Mouse (Mus musculus) C2C12 (cell line): ENCODE data around the gene Il2rb. TPM values are rescaled to one million over a fixed set of nuclear protein-coding genes. Genes with fewer than 3 reads are reported as not detected.
A peak's percentile ranks its signal among the peaks of the same experiment; 100 is the strongest.

Experiments
- H3K27me3 ChIP-seq: one replicate; pipeline ENCODE4 v1.6.1; 2011; ENCODE audit not compliant: control insufficient read depth, insufficient read depth, insufficient read length
- H3K36me3 ChIP-seq: one replicate; pipeline ENCODE4 v1.6.1; 2011; ENCODE audit not compliant: control insufficient read depth, insufficient read depth
- H3K4me3 ChIP-seq: one replicate; pipeline ENCODE4 v1.5.1; 2011; ENCODE audit warnings: mild to moderate bottlenecking, control low read depth; ENCODE audit not compliant: poor library complexity, insufficient read depth, severe bottlenecking
- H3K79me2 ChIP-seq: one replicate; pipeline ENCODE4 v1.6.1; 2011; ENCODE audit not compliant: control insufficient read depth, insufficient read depth
- H3K79me3 ChIP-seq: one replicate; pipeline ENCODE4 v1.6.1; 2011; ENCODE audit warnings: low read depth, control low read depth
- H3ac ChIP-seq: one replicate; pipeline ENCODE3; 2011; ENCODE audit warnings: low read depth; ENCODE audit not compliant: control insufficient read depth, insufficient read length
- CEBPB ChIP-seq: IDR thresholded peaks from one replicate; pipeline ENCODE4 v1.6.1; 2011; ENCODE audit warnings: low read depth, mild to moderate bottlenecking, control low read depth, moderate library complexity
- CTCF ChIP-seq: IDR thresholded peaks from one replicate; pipeline ENCODE4 v1.5.1; 2011; ENCODE audit not compliant: control insufficient read depth, insufficient read depth, insufficient read length
- FOSL1 ChIP-seq: IDR thresholded peaks from one replicate; pipeline ENCODE4 v1.8.0; 2011; ENCODE audit warnings: mild to moderate bottlenecking, low read length; ENCODE audit not compliant: poor library complexity, insufficient read depth, severe bottlenecking
- MAX ChIP-seq: IDR thresholded peaks from one replicate; pipeline ENCODE4 v1.6.1; 2011; ENCODE audit warnings: mild to moderate bottlenecking, control low read depth
- MYOD1 ChIP-seq: IDR thresholded peaks from one replicate; pipeline ENCODE4 v1.6.1; 2011; ENCODE audit warnings: low read depth; ENCODE audit not compliant: control insufficient read depth, insufficient read length
- MYOG ChIP-seq: IDR thresholded peaks from one replicate; pipeline ENCODE4 v1.6.1; 2011; ENCODE audit not compliant: control insufficient read depth, insufficient read length; ENCODE audit errors: extremely low read depth
- USF1 ChIP-seq: IDR thresholded peaks from one replicate; pipeline ENCODE4 v1.6.1; 2011; ENCODE audit warnings: low read depth, mild to moderate bottlenecking, control low read depth, moderate library complexity
- polyA plus RNA-seq: library from polyadenylated mRNA; unstranded; fragments of >200 nt; fragmentation: generic; extraction: Trizol; gene quantifications from one replicate; pipeline ENCODE4 v1.2.1, GENCODE M21; 2012; ENCODE audit warnings: missing spikeins

The Il2rb gene
- polyA plus RNA-seq, 1 experiment, result 0.01 TPM

GRCm38 (mm10) chr15:78434896-78435520 lies 60.1 kb downstream of the Il2rb start:
- H3ac ChIP-seq, result no peak overlapping the region
- H3K79me2 ChIP-seq, result peaks cover 12% of the 10 kb centered on the region
- no peaks in the 10 kb centered on the region for H3K27me3 ChIP-seq
- peak; percentile 20 for TF ChIP-seq CTCF
- no peak for TF ChIP-seq MAX
- TF ChIP-seq MYOD1, result no peak
- H3K36me3 ChIP-seq, result peaks cover 61% of the 10 kb centered on the region
- H3K79me3 ChIP-seq, result peaks cover 3% of the 10 kb centered on the region
- H3K4me3 ChIP-seq, result no peak overlapping the region

GRCm38 (mm10) chr15:78431541-78432121 lies 63.4 kb downstream of the Il2rb start:
- peaks cover 5% of the 10 kb centered on the region for H3K27me3 ChIP-seq
- no peak overlapping the region for H3K4me3 ChIP-seq
- H3K79me3 ChIP-seq, result peaks cover 11% of the 10 kb centered on the region
- H3ac ChIP-seq, result no peak overlapping the region
- H3K79me2 ChIP-seq, result peaks cover 26% of the 10 kb centered on the region
- peaks cover 61% of the 10 kb centered on the region for H3K36me3 ChIP-seq
- TF ChIP-seq MYOD1 (no peak), FOSL1 (no peak), USF1 (no peak), CEBPB (no peak), MAX (no peak), CTCF (no peak), MYOG (no peak)

- no peak overlapping the region for H3K4me3 ChIP-seq
- peaks cover 8% of the 10 kb centered on the region for H3K27me3 ChIP-seq
- H3ac ChIP-seq, result no peak overlapping the region
- TF ChIP-seq CEBPB, result no peak
- no peak for TF ChIP-seq CTCF
- no peak for TF ChIP-seq USF1
- no peak for TF ChIP-seq MAX
- TF ChIP-seq FOSL1, result no peak
- no peak for TF ChIP-seq MYOG
- TF ChIP-seq MYOD1, result no peak
- peaks cover 54% of the 10 kb centered on the region for H3K36me3 ChIP-seq
- H3K79me3 ChIP-seq, result peaks cover 11% of the 10 kb centered on the region
- H3K79me2 ChIP-seq, result peaks cover 26% of the 10 kb centered on the region
Measured at GRCm38 (mm10) chr15:78430874-78431273, 64.2 kb downstream of the Il2rb start.

- Histone ChIP-seq H3ac (peak overlapping the region; percentile 8), H3K4me3 (peak overlapping the region; percentile 85), H3K27me3 (peaks cover 9% of the 10 kb centered on the region), H3K79me3 (peaks cover 11% of the 10 kb centered on the region), H3K36me3 (peaks cover 47% of the 10 kb centered on the region), H3K79me2 (peaks cover 26% of the 10 kb centered on the region)
- TF ChIP-seq FOSL1, result no peak
Measured at GRCm38 (mm10) chr15:78429871-78430622, 65.0 kb downstream of the Il2rb start.

Other genes with a start within 250 kb of the Il2rb start
- 0.08 TPM for gene Csf2rb2, start 189.6 kb downstream of the Il2rb start, polyA plus RNA-seq
- 0.23 TPM for gene Csf2rb, start 169.5 kb downstream of the Il2rb start, polyA plus RNA-seq
- gene Tex33, start 99.4 kb downstream of the Il2rb start, polyA plus RNA-seq, result not detected
- 21.4 TPM for gene Tst, start 89.4 kb downstream of the Il2rb start, polyA plus RNA-seq
- gene Mpst, start 88.9 kb downstream of the Il2rb start, polyA plus RNA-seq, result 44.7 TPM
- gene Kctd17, start 66.7 kb downstream of the Il2rb start, polyA plus RNA-seq, result 228 TPM
- gene Tmprss6, start 26.6 kb downstream of the Il2rb start, polyA plus RNA-seq, result 0.06 TPM
- 17.5 TPM for gene C1qtnf6, start 36.1 kb upstream of the Il2rb start, polyA plus RNA-seq
- not detected for gene Sstr3, start 49.4 kb upstream of the Il2rb start, polyA plus RNA-seq
- not detected for gene Rac2, start 77.5 kb upstream of the Il2rb start, polyA plus RNA-seq
- gene Cyth4, start 101.8 kb upstream of the Il2rb start, polyA plus RNA-seq, result 0.21 TPM
- not detected for gene Elfn2, start 223.5 kb upstream of the Il2rb start, polyA plus RNA-seq